Mouse (Mus musculus) G1E (cell line): ENCODE data around the gene Gucd1. TPM values are rescaled to one million over a fixed set of nuclear protein-coding genes. Genes with fewer than 3 reads are reported as not detected.

ENCODE experiments used
- ATAC-seq: 2 replicates; pipeline ENCODE4 v1.8.0; 2016; ENCODE audit warnings: mild to moderate bottlenecking; ENCODE audit not compliant: insufficient number of reproducible peaks, poor library complexity, low FRiP score, severe bottlenecking; ENCODE audit errors: extremely low read depth
- DNase-seq: peaks from one replicate; pipeline ENCODE4 v3.0.0; 2012; ENCODE audit warnings: low spot score
- H3K27me3 ChIP-seq: 2 replicates; pipeline ENCODE4 v1.6.1; 2012; ENCODE audit warnings: mild to moderate bottlenecking, low read length, inconsistent platforms; ENCODE audit not compliant: insufficient read depth
- H3K36me3 ChIP-seq: replicated peaks from 2 replicates; pipeline ENCODE3; 2012; ENCODE audit warnings: mild to moderate bottlenecking, inconsistent platforms
- H3K4me1 ChIP-seq: 2 replicates; pipeline ENCODE4 v1.6.1; 2012; ENCODE audit warnings: low read depth, low read length, inconsistent platforms, mixed read lengths; ENCODE audit not compliant: insufficient read depth
- H3K4me3 ChIP-seq: 2 replicates; pipeline ENCODE4 v1.5.1; 2012; ENCODE audit warnings: low read depth, mild to moderate bottlenecking, inconsistent platforms, low read length, moderate library complexity, mixed read lengths
- H3K9me3 ChIP-seq: replicated peaks from 2 replicates; pipeline ENCODE4 v1.6.1; 2012; ENCODE audit warnings: inconsistent platforms
- CTCF ChIP-seq: IDR thresholded peaks from 2 replicates; pipeline ENCODE4 v1.5.1; 2012; ENCODE audit warnings: low read depth, low read length, inconsistent platforms, mixed read lengths
- GATA1 ChIP-seq: IDR thresholded peaks from 2 replicates; pipeline ENCODE4 v1.6.1; 2012; ENCODE audit warnings: borderline replicate concordance, low read length, inconsistent platforms, mixed read lengths
- GATA2 ChIP-seq: IDR thresholded peaks from 2 replicates; pipeline ENCODE4 v1.6.1; 2012; ENCODE audit warnings: low read depth, low read length, inconsistent platforms, borderline replicate concordance
- POLR2AphosphoS5 ChIP-seq: IDR thresholded peaks from 2 replicates; pipeline ENCODE4 v1.6.1; 2012; ENCODE audit warnings: low read depth, low read length, inconsistent platforms; ENCODE audit not compliant: insufficient replicate concordance
- TAL1 ChIP-seq: conservative IDR thresholded peaks from 2 replicates; pipeline ENCODE4 v1.6.1; 2012; ENCODE audit warnings: low read depth, low read length, inconsistent platforms, mixed read lengths
- polyA plus RNA-seq: library from polyadenylated mRNA; stranded (reverse); fragments of >175 nt; gene quantifications from 2 replicates; pipeline ENCODE4 v1.2.3, GENCODE M21; 2012
- total RNA-seq, 2 experiments: library from RNA; stranded (forward) in 1 of 2; stranded (reverse) in 1 of 2; fragments of 200-1000 nt in 1 of 2; fragments of >200 nt in 1 of 2; fragmentation: Nextera tagmentation in 1 of 2; gene quantifications; 2 replicates each; pipeline ENCODE4 v1.2.3; 2014 to 2017

Gene Gucd1
- total and polyA plus RNA-seq, 3 experiments = 15.8 to 41.7 (median 26.1) TPM

DNA sequence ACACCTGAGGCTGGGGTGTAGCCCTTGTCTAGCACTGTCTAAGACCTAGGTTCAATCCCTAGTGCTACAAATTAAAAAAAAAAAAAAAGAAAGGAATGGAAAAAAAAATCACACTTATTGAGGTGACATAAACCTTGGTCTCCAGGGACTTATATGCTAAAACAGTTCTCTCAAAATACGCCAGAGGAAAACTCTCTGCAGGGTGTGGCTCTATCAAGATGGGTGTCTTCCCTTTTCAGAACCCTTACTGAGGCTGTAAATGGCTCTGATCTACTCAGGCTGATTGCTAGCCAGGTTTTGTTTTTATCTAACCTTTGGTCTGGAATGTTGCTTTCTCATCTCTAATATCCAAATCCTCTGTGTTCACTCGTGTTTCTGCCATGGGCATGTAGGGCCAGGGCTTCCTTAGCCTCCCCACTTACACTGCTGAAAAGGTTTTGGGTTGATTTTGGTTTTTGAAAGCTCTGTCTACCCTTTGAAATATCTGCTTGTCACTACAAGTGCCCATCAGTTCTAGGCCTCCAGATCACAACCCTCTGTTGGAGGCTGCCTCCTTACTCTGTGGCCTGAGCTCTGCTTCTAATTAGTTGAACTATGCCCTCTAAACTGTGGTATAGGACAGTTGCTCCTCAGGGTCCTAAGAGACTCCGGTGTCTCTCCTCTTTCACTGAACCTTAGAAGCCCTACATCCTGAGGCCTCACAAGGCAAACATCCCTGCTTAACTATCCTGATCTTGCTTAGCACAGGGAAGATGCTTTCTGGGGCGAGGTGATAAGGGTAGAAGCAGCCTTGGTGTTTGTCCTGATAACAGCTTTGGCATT lies 2.3 kb downstream of the Gucd1 start:
- ATAC-seq (peak; percentile 62), DNase-seq (peak; percentile 43)
- Histone ChIP-seq H3K9me3 (no peaks in the 10 kb centered on the region), H3K4me3 (peak overlapping the region; percentile 90; the same call in 1 of the 2 replicates), H3K27me3 (no peaks in the 10 kb centered on the region), H3K4me1 (peaks cover 66% of the 10 kb centered on the region), H3K36me3 (peaks cover 49% of the 10 kb centered on the region)
- TF ChIP-seq POLR2AphosphoS5 = no peak
- peak; percentile 92 for TF ChIP-seq TAL1
- TF ChIP-seq GATA1 = no peak
- no peak for TF ChIP-seq CTCF
- TF ChIP-seq GATA2 = 0 out of 2 replicates have a peak, but pooled peaks have one; percentile 25

DNA sequence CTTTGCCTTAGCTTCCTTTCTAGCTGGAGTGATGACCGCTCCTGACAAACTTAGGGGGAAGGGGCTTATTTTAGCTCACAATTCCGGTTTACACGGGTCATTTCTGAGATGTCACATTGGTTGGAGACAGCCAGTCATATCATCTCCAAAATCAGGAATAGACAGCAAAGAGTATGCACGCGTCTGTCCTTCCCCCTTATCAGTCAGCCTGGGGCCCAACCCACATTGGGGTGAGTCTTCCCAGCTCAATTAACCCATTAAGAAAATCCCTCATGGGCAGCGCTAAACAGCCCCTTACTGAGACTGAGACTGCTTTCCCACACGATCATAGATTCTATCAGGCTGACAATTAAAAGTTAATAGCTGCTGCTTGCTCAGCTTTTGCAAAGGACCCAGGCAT lies 3.4 kb downstream of the Gucd1 start:
- peak; percentile 12 for ATAC-seq
- DNase-seq = peak; percentile 40
- H3K36me3 ChIP-seq = peaks cover 49% of the 10 kb centered on the region
- no peak for TF ChIP-seq CTCF
- no peak for TF ChIP-seq POLR2AphosphoS5
- TF ChIP-seq GATA1 = no peak
- TF ChIP-seq GATA2 = no peak
- no peak for TF ChIP-seq TAL1
- peak overlapping the region; percentile 56; the same call in 1 of the 2 replicates for H3K4me3 ChIP-seq
- peaks cover 61% of the 10 kb centered on the region for H3K4me1 ChIP-seq
- H3K9me3 ChIP-seq = no peaks in the 10 kb centered on the region
- H3K27me3 ChIP-seq = no peaks in the 10 kb centered on the region

- Histone ChIP-seq H3K4me1 (peaks cover 57% of the 10 kb centered on the region), H3K4me3 (peak overlapping the region; percentile 56; the same call in 1 of the 2 replicates), H3K36me3 (peaks cover 53% of the 10 kb centered on the region), H3K27me3 (no peaks in the 10 kb centered on the region), H3K9me3 (no peaks in the 10 kb centered on the region)
- TF ChIP-seq GATA1 = no peak
- TF ChIP-seq POLR2AphosphoS5 = no peak
- no peak for TF ChIP-seq TAL1
- no peak for TF ChIP-seq CTCF
- TF ChIP-seq GATA2 = no peak
- DNase-seq (no peak), ATAC-seq (no peak)
These were observed 4.3 kb downstream of the Gucd1 start for GRCm38 (mm10) chr10:75513306-75514067.

DNA sequence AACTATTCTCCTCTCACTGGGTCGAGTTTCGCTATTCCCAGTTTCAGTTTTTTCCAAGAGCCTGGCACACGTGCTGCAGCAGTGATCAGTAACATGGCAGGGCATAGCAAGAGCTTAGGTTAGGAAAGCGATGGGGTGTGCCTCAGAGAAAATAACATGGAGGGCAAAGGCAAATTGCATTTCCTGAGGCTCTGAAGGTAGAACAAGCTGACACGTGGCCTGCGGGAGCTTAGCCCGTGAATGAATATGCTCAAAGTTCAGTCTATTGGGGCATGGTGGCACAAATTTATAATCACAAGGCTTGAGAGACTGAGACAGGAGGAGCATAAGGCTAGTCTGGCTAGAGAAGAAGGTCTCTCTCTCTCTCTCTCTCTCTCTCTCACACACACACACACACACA lies 5.0 kb downstream of the Gucd1 start:
- H3K4me3 ChIP-seq = no peak overlapping the region
- no peak for DNase-seq

DNA sequence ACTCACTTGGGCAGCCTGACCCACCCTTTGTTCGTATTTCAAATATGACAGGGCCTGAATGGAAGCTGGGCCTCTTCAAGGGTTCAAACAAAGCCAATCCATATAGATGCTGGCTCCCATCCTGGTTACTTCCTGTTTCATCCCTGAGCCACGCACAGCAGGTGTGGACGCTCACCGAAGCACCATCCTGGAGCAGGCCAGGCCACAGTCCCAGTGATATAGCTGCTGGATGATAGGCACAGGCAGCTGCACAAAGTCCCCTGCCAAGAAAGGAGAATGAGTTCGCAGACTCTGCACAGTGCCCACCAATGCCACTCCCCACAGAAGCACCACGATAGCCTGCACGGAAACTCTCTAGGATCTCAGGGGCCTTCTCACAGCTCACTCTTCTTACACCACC lies 5.9 kb downstream of the Gucd1 start:
- ATAC-seq = no peak
- Histone ChIP-seq H3K4me3 (no peak overlapping the region), H3K4me1 (peaks cover 57% of the 10 kb centered on the region), H3K36me3 (peaks cover 69% of the 10 kb centered on the region), H3K9me3 (no peaks in the 10 kb centered on the region), H3K27me3 (no peaks in the 10 kb centered on the region)
- TF ChIP-seq GATA2 (no peak), GATA1 (no peak), CTCF (no peak), TAL1 (no peak), POLR2AphosphoS5 (no peak)
- no peak for DNase-seq

More for the DNA sequence above, 5.0 kb downstream of the Gucd1 start:
- Histone ChIP-seq H3K9me3 (no peaks in the 10 kb centered on the region), H3K36me3 (peaks cover 60% of the 10 kb centered on the region), H3K27me3 (no peaks in the 10 kb centered on the region), H3K4me1 (peaks cover 57% of the 10 kb centered on the region)
- TF ChIP-seq POLR2AphosphoS5 (no peak), TAL1 (no peak), CTCF (no peak), GATA1 (no peak), GATA2 (no peak)
- ATAC-seq = no peak

DNA sequence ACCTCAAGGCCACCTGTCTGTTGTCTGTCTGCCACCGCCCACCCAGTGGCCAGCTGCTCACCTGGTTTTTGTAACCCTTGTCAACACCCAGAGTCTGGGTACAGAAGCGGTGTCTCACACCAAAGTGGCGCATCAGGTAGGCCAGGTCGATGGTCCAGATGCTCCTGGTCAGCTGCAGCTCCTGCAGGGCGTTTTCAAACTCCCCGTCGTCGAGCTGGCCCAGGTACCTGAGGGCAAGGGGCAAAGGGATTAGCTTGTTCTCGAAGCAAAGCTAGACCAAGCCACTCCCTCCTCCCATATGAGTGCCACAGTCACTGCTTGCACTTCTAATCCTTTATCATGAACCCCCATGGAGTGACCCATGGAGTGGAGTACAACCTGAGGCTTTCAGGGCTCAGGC lies 6.7 kb downstream of the Gucd1 start:
- H3K4me1 ChIP-seq = peaks cover 49% of the 10 kb centered on the region
- no peak for ATAC-seq
- peaks cover 76% of the 10 kb centered on the region for H3K36me3 ChIP-seq

More for the DNA sequence above, 6.7 kb downstream of the Gucd1 start:
- Histone ChIP-seq H3K4me3 (no peak overlapping the region), H3K27me3 (no peaks in the 10 kb centered on the region), H3K9me3 (no peaks in the 10 kb centered on the region)
- TF ChIP-seq CTCF (no peak), GATA2 (no peak), TAL1 (no peak), POLR2AphosphoS5 (no peak), GATA1 (no peak)
- DNase-seq = no peak
